Mouse (Mus musculus) liver, embryonic 14.5 days (tissue): ENCODE results near the gene Vezf1. TPM values are rescaled to one million over a fixed set of nuclear protein-coding genes. Genes with fewer than 3 reads are reported as not detected.

Source experiments
- ATAC-seq: fragments of 200-750 bp; cut with Nextera tagmentation; 2 replicates; pipeline ENCODE4 v1.8.0; 2017; ENCODE audit warnings: moderate number of reproducible peaks, mild to moderate bottlenecking, moderate library complexity; ENCODE audit not compliant: insufficient read depth
- DNase-seq, 3 experiments: peaks; one replicate each; pipeline ENCODE4 v3.0.0-alpha.2; 2012 to 2013; ENCODE audit warnings: low read depth in 3 of 3, low spot score in 3 of 3
- H3K27ac ChIP-seq: fragments of 300-500 bp; sonication (generic); 2 replicates; pipeline ENCODE4 v1.5.1; 2014; ENCODE audit warnings: moderate library complexity, mild to moderate bottlenecking, control low read depth, inconsistent platforms
- H3K27me3 ChIP-seq: fragments of 300-500 bp; sonication (generic); 2 replicates; pipeline ENCODE4 v1.6.1; 2014; ENCODE audit warnings: mild to moderate bottlenecking, low read length, moderate library complexity; ENCODE audit not compliant: control insufficient read depth, insufficient read depth
- H3K36me3 ChIP-seq: fragments of 300-500 bp; sonication (generic); replicated peaks from 2 replicates; pipeline ENCODE4 v1.6.1; 2014; ENCODE audit warnings: low read depth; ENCODE audit not compliant: control insufficient read depth, insufficient read depth
- H3K4me1 ChIP-seq, 2 experiments: fragments of 200-500 bp in 1 of 2; fragments of 300-500 bp in 1 of 2; sonication (generic) in 1 of 2; replicated peaks; 2 replicates each; pipeline ENCODE4 v1.6.1; 2012 to 2014; ENCODE audit warnings: antibody characterized with exemption in 1 of 2, inconsistent platforms in 1 of 2, low read length in 1 of 2; ENCODE audit not compliant: control insufficient read depth in 2 of 2, insufficient read depth in 2 of 2
- H3K4me2 ChIP-seq: fragments of 300-500 bp; sonication (generic); 2 replicates; pipeline ENCODE4 v1.6.1; 2014; ENCODE audit warnings: low read depth, mild to moderate bottlenecking, control low read depth, moderate library complexity
- H3K4me3 ChIP-seq, 2 experiments: fragments of 200-500 bp in 1 of 2; fragments of 300-500 bp in 1 of 2; sonication (generic) in 1 of 2; 2 replicates each; pipeline ENCODE4 v1.5.1; 2012 to 2014; ENCODE audit warnings: low read depth in 2 of 2, low read length in 2 of 2, mild to moderate bottlenecking in 2 of 2, control low read depth in 1 of 2, inconsistent platforms in 1 of 2, moderate library complexity in 1 of 2; ENCODE audit not compliant: insufficient read depth in 1 of 2
- H3K9ac ChIP-seq: fragments of 300-500 bp; sonication (generic); replicated peaks from 2 replicates; pipeline ENCODE4 v1.6.1; 2014; ENCODE audit warnings: mild to moderate bottlenecking, control low read depth, moderate library complexity
- H3K9me3 ChIP-seq: fragments of 300-500 bp; sonication (generic); 2 replicates; pipeline ENCODE4 v1.6.1; 2016; ENCODE audit warnings: low read length, mixed read lengths; ENCODE audit not compliant: control insufficient read depth
- CTCF ChIP-seq: IDR thresholded peaks from 2 replicates; pipeline ENCODE4 v1.5.1; 2016; ENCODE audit warnings: antibody characterized with exemption, low read depth, control low read depth
- EP300 ChIP-seq: IDR thresholded peaks from 2 replicates; pipeline ENCODE4 v1.6.1; 2016; ENCODE audit warnings: antibody characterized with exemption, low read depth
- WGBS: fragments of 180-500 bp; shearing (Covaris S2); extraction: QIAGEN DNeasy Blood & Tissue Kit; methylation state at CpG from one replicate; pipeline ENCODE4 v1.1.7; 2014; ENCODE audit not compliant: insufficient replicate concordance; 5-methylcytosine and 5-hydroxymethylcytosine counted together
- polyA plus RNA-seq, 2 experiments: library from polyadenylated mRNA; depleted of rRNA in 1 of 2; stranded (reverse) in 1 of 2; unstranded in 1 of 2; fragments of >200 nt; fragmentation: Nextera tagmentation in 1 of 2; extraction: Ambion mirVana in 1 of 2; gene quantifications; 2 replicates each; pipeline versions ENCODE4 v1.2.1 to v1.2.3; 2012 to 2014

Vezf1 gene
- polyA plus RNA-seq, 2 experiments = 5.7 to 7.5 TPM

DNA sequence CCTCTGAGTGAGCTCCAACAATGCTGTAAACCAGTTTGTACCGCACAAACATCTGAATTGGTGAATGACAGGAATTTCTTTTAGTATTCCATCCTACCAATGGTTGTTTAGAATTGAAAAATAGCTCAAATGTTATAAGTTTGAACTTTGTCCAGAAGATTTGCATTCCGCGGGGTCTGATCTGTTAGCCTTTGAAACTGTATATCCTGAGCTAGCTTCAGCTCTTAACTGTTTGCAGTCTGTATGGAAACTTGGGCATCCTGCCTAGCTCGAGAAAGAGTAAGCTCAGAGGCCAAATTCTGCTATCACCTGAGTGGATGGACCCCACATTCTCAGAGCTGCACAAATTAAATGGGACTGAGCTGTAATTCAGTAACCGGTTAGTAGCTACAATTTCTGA, 3.0 kb downstream of the Vezf1 start:
- no peak overlapping the region for H3K9ac ChIP-seq
- ATAC-seq (no peak), DNase-seq (no peak)
- no peak for TF ChIP-seq CTCF
- no peak for TF ChIP-seq EP300
- no peaks in the 10 kb centered on the region for H3K9me3 ChIP-seq
- H3K4me3 ChIP-seq = no peak overlapping the region
- H3K27ac ChIP-seq = no peak overlapping the region
- peaks cover 23% of the 10 kb centered on the region for H3K36me3 ChIP-seq
- 79% methylated on average over 5 of the region's 5 CpGs for WGBS
- no peaks in the 10 kb centered on the region for H3K27me3 ChIP-seq
- peaks cover 15 to 17% of the 10 kb centered on the region in 2 experiments for H3K4me1 ChIP-seq
- H3K4me2 ChIP-seq = peak overlapping the region; percentile 98

DNA sequence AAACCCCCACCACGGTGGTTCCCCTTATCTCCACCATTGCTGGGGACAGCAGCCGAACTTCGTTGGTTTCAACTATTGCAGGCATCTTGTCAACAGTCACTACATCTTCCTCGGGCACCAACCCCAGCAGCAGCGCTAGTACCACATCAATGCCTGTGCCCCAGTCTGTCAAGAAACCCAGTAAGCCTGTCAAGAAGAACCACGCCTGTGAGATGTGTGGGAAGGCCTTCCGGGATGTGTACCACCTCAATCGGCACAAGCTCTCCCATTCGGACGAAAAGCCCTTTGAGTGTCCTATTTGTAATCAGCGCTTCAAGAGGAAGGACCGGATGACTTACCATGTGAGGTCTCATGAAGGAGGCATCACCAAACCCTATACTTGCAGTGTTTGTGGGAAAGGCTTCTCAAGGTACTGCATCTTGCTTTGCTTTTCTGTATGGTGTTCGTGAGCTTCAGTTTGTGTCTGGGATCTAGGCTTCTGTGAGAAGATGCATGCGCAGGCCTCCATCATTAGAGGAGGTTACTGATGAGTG, 5.3 kb downstream of the Vezf1 start:
- WGBS = 67% methylated on average over 14 of the region's 14 CpGs
- no peak for TF ChIP-seq CTCF
- no peak for TF ChIP-seq EP300
- no peaks in the 10 kb centered on the region for H3K9me3 ChIP-seq
- no peak for ATAC-seq
- peaks cover 34% of the 10 kb centered on the region for H3K36me3 ChIP-seq
- no peak overlapping the region for H3K27ac ChIP-seq
- no peak overlapping the region for H3K4me3 ChIP-seq
- H3K4me2 ChIP-seq = no peak overlapping the region
- no peaks in the 10 kb centered on the region for H3K27me3 ChIP-seq
- H3K4me1 ChIP-seq = peaks cover 14 to 15% of the 10 kb centered on the region in 2 experiments
- DNase-seq = no peak
- no peak overlapping the region for H3K9ac ChIP-seq

DNA sequence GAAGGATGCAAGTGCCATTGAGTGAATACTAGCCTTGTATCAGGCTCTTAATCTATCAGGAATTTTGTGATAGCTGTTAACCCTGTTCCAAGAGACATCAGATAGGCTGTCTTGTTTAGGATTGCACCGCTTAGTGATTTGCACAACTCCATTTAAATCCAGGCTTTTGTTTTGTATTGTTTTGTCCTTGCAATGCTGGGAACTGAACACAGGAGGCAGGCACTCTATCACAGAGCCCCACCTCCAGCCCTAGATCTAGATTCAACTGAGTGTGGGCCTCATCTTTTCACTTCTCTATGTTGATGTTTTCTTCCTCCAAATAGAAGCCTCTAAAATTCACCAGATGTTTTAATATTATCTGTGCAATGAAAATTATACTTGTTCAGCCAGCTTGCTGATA, 7.6 kb downstream of the Vezf1 start:
- no peak overlapping the region for H3K4me2 ChIP-seq
- H3K9me3 ChIP-seq = no peaks in the 10 kb centered on the region
- H3K4me3 ChIP-seq = no peak overlapping the region
- 82% methylated on average over 1 of the region's 1 CpGs for WGBS
- TF ChIP-seq CTCF = no peak
- TF ChIP-seq EP300 = no peak
- no peak overlapping the region for H3K9ac ChIP-seq
- ATAC-seq (no peak), DNase-seq (no peak)
- peaks cover 2 to 3% of the 10 kb centered on the region in 2 experiments; a peak in 3 of 4 replicates for H3K4me1 ChIP-seq
- H3K36me3 ChIP-seq = peaks cover 55% of the 10 kb centered on the region
- H3K27ac ChIP-seq = no peak overlapping the region
- H3K27me3 ChIP-seq = no peaks in the 10 kb centered on the region

DNA sequence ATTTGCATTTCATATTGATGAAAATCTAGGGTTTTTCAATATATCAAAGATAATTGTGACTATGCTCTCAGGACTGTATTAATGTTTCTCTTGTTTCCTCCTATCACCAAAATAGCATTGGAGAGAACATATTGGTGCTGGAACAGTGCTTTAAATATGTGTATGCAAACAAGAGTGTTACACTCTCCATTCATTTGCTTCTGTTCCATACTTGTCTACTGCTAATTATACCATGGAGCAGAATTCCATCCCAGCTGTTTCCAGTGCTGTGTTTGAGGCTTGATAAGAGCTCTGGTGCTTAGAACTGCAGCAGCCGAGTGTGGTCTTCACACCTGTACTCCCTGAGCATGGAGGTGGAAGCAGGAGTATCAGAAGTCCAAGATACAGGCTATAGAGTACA, 8.3 kb downstream of the Vezf1 start:
- Histone ChIP-seq H3K27me3 (no peaks in the 10 kb centered on the region), H3K27ac (no peak overlapping the region), H3K9ac (no peak overlapping the region), H3K4me3 (no peak overlapping the region), H3K4me2 (no peak overlapping the region), H3K4me1 (peaks cover 0 to 3% of the 10 kb centered on the region in 2 experiments; a peak in 2 of 4 replicates), H3K36me3 (peaks cover 62% of the 10 kb centered on the region), H3K9me3 (no peaks in the 10 kb centered on the region)
- TF ChIP-seq EP300 (no peak), CTCF (no peak)
- DNase-seq (no peak), ATAC-seq (no peak)
- 56% methylated on average over 1 of the region's 1 CpGs for WGBS

DNA sequence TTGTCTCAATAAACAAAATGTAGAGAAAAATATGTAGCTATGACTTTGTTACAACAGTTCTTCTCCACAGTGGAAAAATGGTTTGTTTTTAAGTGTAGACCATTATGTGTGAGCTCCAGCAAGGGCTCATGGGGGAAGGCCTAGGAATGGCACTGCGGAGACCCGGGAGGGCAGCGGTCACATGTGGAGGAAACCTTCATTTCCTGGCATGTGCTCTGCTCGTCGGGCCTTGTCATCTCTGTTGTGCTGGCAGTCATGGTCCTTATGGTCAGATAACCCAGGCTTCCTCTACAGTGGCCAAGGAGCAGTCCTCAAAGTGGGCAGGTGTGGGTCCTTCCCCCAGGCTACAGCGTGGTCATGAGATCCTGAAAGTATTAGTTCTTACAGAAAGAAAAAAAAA, 15.6 kb downstream of the Vezf1 start:
- H3K9ac ChIP-seq = no peak overlapping the region
- DNase-seq (no peak), ATAC-seq (no peak)
- H3K4me1 ChIP-seq = peaks cover 0 to 6% of the 10 kb centered on the region in 2 experiments; a peak in 3 of 4 replicates
- H3K4me2 ChIP-seq = no peak overlapping the region
- H3K27ac ChIP-seq = no peak overlapping the region
- TF ChIP-seq CTCF (no peak), EP300 (no peak)
- H3K27me3 ChIP-seq = no peaks in the 10 kb centered on the region
- WGBS = 31% methylated on average over 6 of the region's 6 CpGs
- no peaks in the 10 kb centered on the region for H3K9me3 ChIP-seq
- H3K36me3 ChIP-seq = peaks cover 36% of the 10 kb centered on the region
- H3K4me3 ChIP-seq = no peak overlapping the region
